Mouse (Mus musculus) G1E (cell line): ENCODE results near the gene Mical3.
"Not testable (repeated sequence)": the region's sequence is repeated elsewhere in the genome, so short reads cannot be mapped to it uniquely, and the experiment has no call there.

Experiments
- CTCF ChIP-seq: IDR thresholded peaks from 2 replicates; pipeline ENCODE4 v1.5.1; 2012; ENCODE audit warnings: low read depth, low read length, inconsistent platforms, mixed read lengths
- GATA1 ChIP-seq: IDR thresholded peaks from 2 replicates; pipeline ENCODE4 v1.6.1; 2012; ENCODE audit warnings: borderline replicate concordance, low read length, inconsistent platforms, mixed read lengths
- POLR2AphosphoS5 ChIP-seq: IDR thresholded peaks from 2 replicates; pipeline ENCODE4 v1.6.1; 2012; ENCODE audit warnings: low read depth, low read length, inconsistent platforms; ENCODE audit not compliant: insufficient replicate concordance
- TAL1 ChIP-seq: conservative IDR thresholded peaks from 2 replicates; pipeline ENCODE4 v1.6.1; 2012; ENCODE audit warnings: low read depth, low read length, inconsistent platforms, mixed read lengths

- not testable (repeated sequence) for TF ChIP-seq CTCF, TAL1, GATA1, POLR2AphosphoS5
Observed at GRCm38 (mm10) chr6:120924791-120925321, 205.9 kb downstream of the Mical3 start.
